Mouse (Mus musculus) megakaryocyte, embryonic 14.5 days (primary cell): ENCODE data around the gene Retreg1.

Source experiments
- FLI1 ChIP-seq: IDR thresholded peaks from 2 replicates; pipeline ENCODE4 v1.6.1; 2012; ENCODE audit warnings: low read length, inconsistent platforms, mixed read lengths
- GATA1 ChIP-seq: IDR thresholded peaks from 3 replicates; pipeline ENCODE4 v1.6.1; 2012; ENCODE audit warnings: mixed read lengths, low read length, inconsistent platforms, borderline replicate concordance

GRCm38 (mm10) chr15:25912911-25913310, 69.9 kb downstream of the Retreg1 start:
- TF ChIP-seq GATA1 (no peak), FLI1 (no peak)
